Mouse (Mus musculus) neural tube, embryonic 11.5 days (tissue): ENCODE measurements around the gene Xntrpc. TPM values are rescaled to one million over a fixed set of nuclear protein-coding genes. Genes with fewer than 3 reads are reported as not detected.

Experiments used
- ATAC-seq: fragments of 200-750 bp; cut with Nextera tagmentation; 2 replicates; pipeline ENCODE4 v1.8.0; 2017; ENCODE audit warnings: moderate number of reproducible peaks, mild to moderate bottlenecking, moderate TSS enrichment, moderate library complexity; ENCODE audit not compliant: insufficient read depth, low FRiP score, low TSS enrichment
- DNase-seq: peaks from one replicate; pipeline ENCODE4 v3.0.0-alpha.2; 2015; ENCODE audit warnings: low spot score
- H3K27ac ChIP-seq: fragments of 300-500 bp; sonication (generic); 2 replicates; pipeline ENCODE4 v1.5.1; 2014; ENCODE audit warnings: low read depth, mild to moderate bottlenecking, low read length
- H3K27me3 ChIP-seq: fragments of 300-500 bp; sonication (generic); 2 replicates; pipeline ENCODE4 v1.6.1; 2014; ENCODE audit warnings: mild to moderate bottlenecking, low read length, mixed read lengths; ENCODE audit not compliant: control insufficient read depth, insufficient read depth
- H3K36me3 ChIP-seq: fragments of 300-500 bp; sonication (generic); 2 replicates; pipeline ENCODE4 v1.6.1; 2014; ENCODE audit warnings: mild to moderate bottlenecking, low read length, moderate library complexity, mixed read lengths; ENCODE audit not compliant: control insufficient read depth, insufficient read depth
- H3K4me1 ChIP-seq: fragments of 300-500 bp; sonication (generic); 2 replicates; pipeline ENCODE4 v1.6.1; 2014; ENCODE audit warnings: low read length, mixed read lengths; ENCODE audit not compliant: control insufficient read depth, insufficient read depth
- H3K4me2 ChIP-seq: fragments of 300-500 bp; sonication (generic); 2 replicates; pipeline ENCODE4 v1.6.1; 2014; ENCODE audit warnings: low read depth, mild to moderate bottlenecking, moderate library complexity
- H3K4me3 ChIP-seq: fragments of 300-500 bp; sonication (generic); 2 replicates; pipeline ENCODE4 v1.5.1; 2014; ENCODE audit warnings: low read depth, low read length
- H3K9ac ChIP-seq: fragments of 300-500 bp; sonication (generic); 2 replicates; pipeline ENCODE4 v1.6.1; 2014; ENCODE audit warnings: mild to moderate bottlenecking, low read length
- H3K9me3 ChIP-seq: fragments of 300-500 bp; sonication (generic); 2 replicates; pipeline ENCODE4 v1.6.1; 2016; ENCODE audit warnings: low read length; ENCODE audit not compliant: control insufficient read depth
- WGBS: fragments of 180-500 bp; shearing (Covaris S2); extraction: QIAGEN DNeasy Blood & Tissue Kit; methylation state at CpG from one replicate; pipeline ENCODE4 v1.1.7; 2014; 5-methylcytosine and 5-hydroxymethylcytosine counted together
- polyA plus RNA-seq: library from polyadenylated mRNA; unstranded; fragments of >200 nt; fragmentation: Nextera tagmentation; extraction: Ambion mirVana; gene quantifications from 2 replicates; pipeline ENCODE4 v1.2.1, GENCODE M21; 2014

Xntrpc gene
- polyA plus RNA-seq, 1 experiment from 2014 or later, result 2.1 TPM

- Histone ChIP-seq H3K4me1 (peaks cover 6% of the 10 kb centered on the region; the same call in 1 of the 2 replicates), H3K9ac (peak overlapping the region; percentile 52), H3K36me3 (no peaks in the 10 kb centered on the region), H3K4me2 (peak overlapping the region; percentile 51), H3K4me3 (peak overlapping the region; percentile 21), H3K27me3 (no peaks in the 10 kb centered on the region), H3K9me3 (no peaks in the 10 kb centered on the region), H3K27ac (no peak overlapping the region)
- DNase-seq, result peak; percentile 63
- WGBS, result 2% methylated on average over 30 of the region's 30 CpGs
- peak; percentile 86 for ATAC-seq
These were observed 34.5 kb downstream of the Xntrpc start for GRCm38 (mm10) chr7:102099760-102100661.

DNA sequence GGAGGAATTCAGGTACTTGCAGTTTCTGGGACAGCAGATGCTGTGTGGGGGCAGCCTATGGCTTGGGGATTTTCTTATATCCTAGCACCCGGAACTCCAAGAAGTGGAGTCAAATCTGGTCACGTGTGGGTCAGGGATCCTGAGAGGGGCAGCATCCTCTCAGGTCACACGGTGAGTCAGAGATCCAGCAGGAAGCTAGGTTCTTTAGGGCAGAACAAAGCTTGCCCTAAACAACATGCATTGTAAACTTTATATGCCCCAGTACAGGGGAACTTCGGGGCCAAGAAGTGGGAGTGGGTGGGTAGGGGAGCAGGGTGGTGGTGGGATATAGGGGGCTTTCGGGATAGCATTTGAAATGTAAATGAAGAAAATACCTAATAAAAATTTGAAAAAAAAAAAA lies 35.4 kb downstream of the Xntrpc start:
- no peak overlapping the region for H3K9ac ChIP-seq
- ATAC-seq (no peak), DNase-seq (no peak)
- WGBS, result 32% methylated on average over 5 of the region's 5 CpGs
- no peaks in the 10 kb centered on the region for H3K27me3 ChIP-seq
- H3K4me2 ChIP-seq, result no peak overlapping the region
- peaks cover 6% of the 10 kb centered on the region; the same call in 1 of the 2 replicates for H3K4me1 ChIP-seq
- H3K4me3 ChIP-seq, result no peak overlapping the region
- no peaks in the 10 kb centered on the region for H3K36me3 ChIP-seq
- no peak overlapping the region for H3K27ac ChIP-seq
- H3K9me3 ChIP-seq, result no peaks in the 10 kb centered on the region

DNA sequence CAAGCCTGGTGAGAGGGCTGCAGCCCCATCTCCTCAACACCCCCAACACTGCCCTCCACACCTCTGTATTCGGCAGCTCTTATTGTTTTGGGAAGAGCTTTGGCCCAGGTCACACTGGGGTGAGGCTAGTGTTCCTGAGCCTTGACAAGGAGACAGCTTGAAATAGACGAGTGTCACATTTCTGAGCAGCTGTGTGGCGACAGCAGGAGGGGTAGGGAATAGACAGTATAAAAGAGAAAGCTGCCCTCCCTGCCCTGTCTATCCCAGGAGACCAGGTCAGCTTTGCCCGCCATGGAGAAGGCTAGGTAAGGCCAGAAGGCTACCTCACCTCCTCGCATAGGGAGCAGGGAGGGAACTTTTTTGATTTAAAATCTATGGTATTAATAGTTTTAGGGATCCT lies 36.0 kb downstream of the Xntrpc start, which contains the start of gene Art1:
Gene Art1 (plus strand): TSS at position 257 of the 400 bp plus-strand sequence.
- 27% methylated on average over 5 of the region's 5 CpGs for WGBS
- H3K4me3 ChIP-seq, result no peak within 1 kb of the TSS
- H3K36me3 ChIP-seq, result no peaks in the 10 kb centered on the region
- no peak within 1 kb of the TSS for H3K27ac ChIP-seq
- no peak within 1 kb of the TSS for H3K9ac ChIP-seq
- no peaks in the 10 kb centered on the region for H3K9me3 ChIP-seq
- ATAC-seq (no peak), DNase-seq (no peak)
- peak within 1 kb of the TSS; percentile 51; the same call in 1 of the 2 replicates for H3K4me2 ChIP-seq
- no peaks in the 10 kb centered on the region for H3K27me3 ChIP-seq
- H3K4me1 ChIP-seq, result peaks cover 6% of the 10 kb centered on the region; the same call in 1 of the 2 replicates

- H3K9ac ChIP-seq, result no peak overlapping the region
- 45% methylated on average over 8 of the region's 8 CpGs for WGBS
- DNase-seq, result no peak
- H3K27me3 ChIP-seq, result no peaks in the 10 kb centered on the region
- no peak for ATAC-seq
- H3K27ac ChIP-seq, result no peak overlapping the region
- peaks cover 6% of the 10 kb centered on the region; the same call in 1 of the 2 replicates for H3K4me1 ChIP-seq
- H3K9me3 ChIP-seq, result no peaks in the 10 kb centered on the region
- H3K4me3 ChIP-seq, result no peak overlapping the region
- no peak overlapping the region for H3K4me2 ChIP-seq
- no peaks in the 10 kb centered on the region for H3K36me3 ChIP-seq
These were observed 36.7 kb downstream of the Xntrpc start for GRCm38 (mm10) chr7:102102241-102102640.

- H3K27me3 ChIP-seq, result no peaks in the 10 kb centered on the region
- no peak overlapping the region for H3K9ac ChIP-seq
- H3K4me3 ChIP-seq, result no peak overlapping the region
- DNase-seq, result no peak
- WGBS, result 43% methylated on average over 6 of the region's 6 CpGs
- H3K27ac ChIP-seq, result no peak overlapping the region
- H3K36me3 ChIP-seq, result no peaks in the 10 kb centered on the region
- H3K9me3 ChIP-seq, result no peaks in the 10 kb centered on the region
- no peak overlapping the region for H3K4me2 ChIP-seq
- H3K4me1 ChIP-seq, result peaks cover 6% of the 10 kb centered on the region; the same call in 1 of the 2 replicates
- ATAC-seq, result no peak
These were observed 37.2 kb downstream of the Xntrpc start for GRCm38 (mm10) chr7:102102696-102103095.

DNA sequence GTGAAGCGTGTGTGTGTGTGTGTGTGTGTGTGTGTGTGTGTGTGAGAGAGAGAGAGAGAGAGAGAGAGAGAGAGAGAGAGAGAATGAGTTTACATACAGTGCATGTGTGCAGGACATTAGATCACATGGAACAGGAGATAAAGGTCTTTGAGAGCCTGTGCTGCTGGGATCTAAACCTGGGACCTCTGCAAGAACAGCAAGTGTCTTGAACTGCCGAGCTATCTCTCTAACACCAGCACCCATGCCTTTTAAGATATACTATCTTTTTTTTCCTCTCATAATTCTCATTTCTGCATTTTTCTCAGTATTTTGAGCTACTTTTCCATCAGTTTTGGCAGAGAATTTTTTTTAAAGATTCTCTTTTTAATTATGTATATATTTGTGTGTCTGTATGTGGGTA lies 38.0 kb downstream of the Xntrpc start:
- H3K27ac ChIP-seq, result no peak overlapping the region
- H3K9me3 ChIP-seq, result no peaks in the 10 kb centered on the region
- H3K4me1 ChIP-seq, result peaks cover 6% of the 10 kb centered on the region; the same call in 1 of the 2 replicates
- H3K4me3 ChIP-seq, result no peak overlapping the region
- no peaks in the 10 kb centered on the region for H3K36me3 ChIP-seq
- H3K4me2 ChIP-seq, result no peak overlapping the region
- no peak overlapping the region for H3K9ac ChIP-seq
- DNase-seq (no peak), ATAC-seq (no peak)
- H3K27me3 ChIP-seq, result no peaks in the 10 kb centered on the region
- 94% methylated on average over 2 of the region's 2 CpGs for WGBS

- H3K9ac ChIP-seq, result no peak overlapping the region
- H3K9me3 ChIP-seq, result no peaks in the 10 kb centered on the region
- no peak for DNase-seq
- H3K4me3 ChIP-seq, result no peak overlapping the region
- no peaks in the 10 kb centered on the region for H3K36me3 ChIP-seq
- H3K27ac ChIP-seq, result no peak overlapping the region
- H3K4me1 ChIP-seq, result peaks cover 6% of the 10 kb centered on the region; the same call in 1 of the 2 replicates
- 80% methylated on average over 5 of the region's 5 CpGs for WGBS
- no peak overlapping the region for H3K4me2 ChIP-seq
- H3K27me3 ChIP-seq, result no peaks in the 10 kb centered on the region
- ATAC-seq, result no peak
These were observed 38.6 kb downstream of the Xntrpc start for GRCm38 (mm10) chr7:102104126-102104525.

DNA sequence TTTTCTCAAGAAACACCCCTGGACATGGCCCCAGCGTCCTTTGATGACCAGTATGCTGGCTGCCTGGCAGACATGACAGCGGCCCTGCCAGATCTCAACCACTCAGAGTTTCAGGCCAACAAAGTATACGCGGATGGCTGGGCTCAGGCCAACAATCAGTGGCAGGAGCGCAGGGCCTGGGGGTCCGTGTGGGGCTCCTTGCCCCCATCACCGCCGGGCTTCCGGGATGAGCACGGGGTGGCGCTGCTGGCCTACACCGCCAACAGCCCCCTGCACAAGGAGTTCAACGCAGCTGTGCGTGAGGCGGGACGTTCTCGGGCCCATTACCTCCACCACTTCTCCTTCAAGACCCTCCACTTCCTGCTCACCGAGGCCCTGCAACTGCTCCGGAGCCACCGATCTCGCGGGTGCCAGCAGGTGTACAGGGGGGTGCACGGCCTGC lies 41.2 kb downstream of the Xntrpc start:
- DNase-seq (no peak), ATAC-seq (no peak)
- WGBS, result 28% methylated on average over 22 of the region's 23 CpGs
- no peaks in the 10 kb centered on the region for H3K36me3 ChIP-seq
- no peaks in the 10 kb centered on the region for H3K4me1 ChIP-seq
- peak overlapping the region; percentile 45 for H3K9ac ChIP-seq
- H3K4me3 ChIP-seq, result peak overlapping the region; percentile 19; the same call in 1 of the 2 replicates
- H3K4me2 ChIP-seq, result peak overlapping the region; percentile 42
- H3K27me3 ChIP-seq, result no peaks in the 10 kb centered on the region
- H3K9me3 ChIP-seq, result no peaks in the 10 kb centered on the region
- H3K27ac ChIP-seq, result no peak overlapping the region

DNA sequence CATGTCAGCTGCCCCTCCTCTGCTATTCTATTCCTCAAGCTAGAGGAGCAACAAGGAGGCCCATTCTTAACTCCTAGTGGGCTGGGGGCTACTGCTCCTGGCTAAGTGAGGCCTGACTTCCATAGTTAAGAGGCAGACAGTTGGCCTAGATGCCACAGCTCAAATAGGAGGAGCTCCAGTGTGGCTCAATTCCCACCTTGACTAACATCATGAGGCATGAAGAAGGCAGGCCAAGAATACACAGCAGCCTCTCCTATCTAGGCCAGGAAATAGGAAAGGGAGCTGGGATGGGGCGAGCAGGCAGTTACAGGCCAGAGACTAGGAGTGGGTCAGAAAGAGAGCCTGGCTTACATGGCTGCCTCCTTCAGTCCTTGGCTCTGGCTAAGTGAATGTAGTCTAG lies 42.7 kb downstream of the Xntrpc start:
- Histone ChIP-seq H3K9me3 (no peaks in the 10 kb centered on the region), H3K4me3 (no peak overlapping the region), H3K27ac (no peak overlapping the region), H3K4me2 (no peak overlapping the region), H3K27me3 (no peaks in the 10 kb centered on the region), H3K36me3 (no peaks in the 10 kb centered on the region), H3K4me1 (no peaks in the 10 kb centered on the region), H3K9ac (no peak overlapping the region)
- 85% methylated on average over 1 of the region's 1 CpGs for WGBS
- DNase-seq (no peak), ATAC-seq (no peak)
